Mouse (Mus musculus) G1E (cell line): ENCODE measurements at regions not wholly inside any gene's neighbourhood (a gene's known extent, or its start where the extent isn't known, plus 50 kb on each side); places are given as distances from the start of the nearest gene placed in this dataset.

Source experiments
- CTCF ChIP-seq: IDR thresholded peaks from 2 replicates; pipeline ENCODE4 v1.5.1; 2012; ENCODE audit warnings: low read depth, low read length, inconsistent platforms, mixed read lengths
- GATA1 ChIP-seq: IDR thresholded peaks from 2 replicates; pipeline ENCODE4 v1.6.1; 2012; ENCODE audit warnings: borderline replicate concordance, low read length, inconsistent platforms, mixed read lengths
- POLR2AphosphoS5 ChIP-seq: IDR thresholded peaks from 2 replicates; pipeline ENCODE4 v1.6.1; 2012; ENCODE audit warnings: low read depth, low read length, inconsistent platforms; ENCODE audit not compliant: insufficient replicate concordance

GRCm38 (mm10) chr5:119136916-119137315, 533.6 kb upstream of the Tbx3 start:
- TF ChIP-seq CTCF, result no peak
- TF ChIP-seq GATA1, result no peak
- TF ChIP-seq POLR2AphosphoS5, result no peak
